Comparison of ENCODE assay signal across 14 mouse cellular contexts in genomic region chr9:66608817-66609345, GRCm38 (mm10).
"Had no signal": no experiment of that assay in that cellular context is flagged by ENCODE, and none has a peak within 500 bp of the region (broad histone marks: within the 10 kb centered on the region; RNA-seq: fewer than 3 reads in every experiment).

No protein-coding gene starts in this region.

- DNase-seq: gastrocnemius, adult 2 months; gastrocnemius, postnatal 10 days; gastrocnemius, postnatal 25 days; heart, adult 2 months; heart, postnatal 14 days; heart, postnatal 4 days; kidney, adult 11 months; kidney, adult 2 months; kidney, adult 9 months; kidney, postnatal 14 days; kidney, postnatal 36 days; layer of hippocampus, adult 9-11 months; layer of hippocampus, postnatal 36 days; left cerebral cortex, postnatal 4 days had no signal
